Mouse (Mus musculus) heart, adult 9 months (tissue): ENCODE data around the gene Trpc3.
"Not testable (repeated sequence)": the region's sequence is repeated elsewhere in the genome, so short reads cannot be mapped to it uniquely, and the experiment has no call there.

Experiments used
- DNase-seq, 2 experiments: peaks; one replicate each; pipeline ENCODE4 v3.0.0; 2022; ENCODE audit warnings: low spot score in 2 of 2

Gene Trpc3

DNA sequence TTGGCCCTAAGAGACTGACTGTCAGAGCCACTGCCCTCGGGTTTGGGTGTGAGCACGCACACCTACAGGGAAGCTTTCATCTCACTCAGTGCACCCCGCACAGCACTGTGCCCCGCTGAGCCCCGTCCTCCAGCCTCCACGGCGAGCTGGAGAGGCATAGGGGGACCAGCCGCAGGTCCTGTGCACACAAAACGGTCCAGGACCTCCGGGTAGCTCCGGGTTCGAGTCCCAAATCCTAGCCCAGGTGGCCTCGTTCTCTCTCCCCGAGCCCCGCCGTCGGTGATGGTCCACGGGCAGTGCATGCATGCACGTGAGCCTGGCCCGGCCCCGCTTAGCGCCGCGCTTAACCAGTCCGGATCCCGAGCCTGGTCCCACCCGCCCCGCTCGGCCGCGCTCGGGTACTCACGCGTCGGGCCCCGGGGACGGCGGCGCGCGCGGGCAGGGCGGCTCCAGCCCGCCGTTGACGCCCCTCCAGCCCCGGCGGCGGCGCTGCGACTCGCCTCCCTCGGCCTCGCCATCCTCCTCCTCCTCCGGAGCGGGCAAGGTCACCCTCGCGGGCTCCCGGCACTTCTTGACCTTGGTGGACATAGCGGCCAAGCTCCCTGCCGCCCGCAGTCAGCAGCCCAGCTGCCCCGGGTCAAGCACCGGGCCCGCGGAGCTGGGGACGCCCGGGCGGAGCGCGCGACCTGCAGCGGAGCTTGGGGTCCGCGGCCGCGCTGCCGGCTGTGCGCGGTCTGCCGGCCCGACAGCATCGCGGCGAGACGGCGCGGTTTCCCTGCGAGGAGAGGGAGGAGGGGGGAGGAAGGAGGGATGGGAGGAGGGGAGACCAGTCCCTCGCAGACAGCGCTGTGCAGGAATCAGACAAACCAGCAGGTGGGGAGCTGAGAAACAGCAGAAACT is at the start of gene Trpc3:
Gene Trpc3 (minus strand): TSS at position 776 of the 900 bp plus-strand sequence.
- peak; percentile 8 to 14 for DNase-seq

DNA sequence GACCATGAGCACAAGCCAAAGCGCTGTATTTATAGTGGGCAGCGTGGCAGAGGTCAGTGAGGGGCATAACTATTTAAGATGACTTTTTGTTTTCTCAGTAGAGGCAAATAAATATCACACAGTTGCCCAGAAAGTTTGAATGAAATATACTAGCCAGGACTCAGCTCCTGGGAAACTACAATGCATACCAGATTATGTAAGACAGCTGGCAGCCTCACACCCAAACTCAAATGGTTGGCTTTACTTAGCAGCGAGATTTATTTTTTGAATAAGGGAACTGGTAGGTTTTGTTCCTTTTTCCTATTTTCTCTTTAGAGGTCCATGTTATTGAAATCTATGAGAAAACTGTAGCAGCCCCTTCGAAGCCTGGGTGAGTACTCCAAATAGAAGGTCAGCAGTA is 48.1 kb upstream of the Trpc3 start:
- DNase-seq = no peak

DNA sequence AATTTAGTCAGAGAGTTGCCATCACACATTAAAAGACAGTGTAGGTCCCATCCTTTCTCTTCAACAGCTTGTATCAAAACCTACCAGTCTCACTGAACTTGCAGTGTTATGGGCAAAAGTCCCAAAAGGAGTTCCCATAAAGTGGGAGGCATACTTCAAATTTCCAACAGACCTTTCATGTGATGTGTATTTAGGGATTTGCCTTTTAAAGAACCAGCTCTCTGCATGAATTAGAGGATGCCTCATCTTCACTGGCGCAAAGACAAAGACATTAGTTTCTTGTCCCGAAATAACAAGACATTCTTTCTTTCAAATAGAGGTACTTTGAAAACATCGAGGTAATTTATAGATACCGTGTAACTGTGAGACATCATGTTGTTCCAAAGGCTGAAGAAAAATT is 43.1 kb upstream of the Trpc3 start:
- DNase-seq = no peak

DNA sequence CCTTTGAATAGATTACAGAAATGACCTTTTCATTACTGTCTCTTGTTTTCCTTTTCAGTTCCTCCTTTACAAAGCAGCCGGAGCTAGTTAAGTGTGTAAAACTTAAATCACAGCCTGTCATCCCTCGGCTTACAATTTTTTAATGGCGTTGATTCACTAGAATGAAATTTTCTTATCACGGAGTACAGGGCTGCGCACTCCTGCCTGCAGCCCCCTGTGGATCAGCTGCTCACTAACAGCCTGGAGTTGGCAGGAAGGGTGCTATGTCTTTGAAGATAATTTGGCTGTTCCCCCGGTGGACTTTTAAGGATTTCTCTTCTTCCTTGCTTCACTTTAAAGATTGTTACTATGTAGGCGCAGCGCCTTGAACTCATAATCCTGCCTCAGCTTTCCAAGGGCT is 36.6 kb upstream of the Trpc3 start:
- no peak for DNase-seq

DNA sequence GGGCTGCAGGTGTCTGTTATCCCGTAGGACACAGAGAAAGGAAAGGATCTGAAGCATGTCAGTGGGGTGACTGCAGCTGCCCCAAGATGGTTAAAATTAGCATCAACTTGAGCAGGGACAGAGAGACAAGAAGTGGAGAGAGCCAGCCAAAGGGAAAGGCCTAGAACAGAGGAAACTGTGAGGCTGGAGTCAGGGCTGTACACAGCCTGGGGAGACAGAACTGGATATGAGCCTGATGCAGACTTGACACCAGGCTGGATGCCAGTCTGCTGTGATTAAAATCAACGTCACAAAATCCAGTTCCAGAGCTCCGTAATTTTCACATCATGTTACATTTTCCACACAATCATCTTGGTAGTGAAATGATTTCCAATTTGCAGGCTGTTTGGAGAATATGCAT is 31.9 kb upstream of the Trpc3 start:
- no peak for DNase-seq

DNA sequence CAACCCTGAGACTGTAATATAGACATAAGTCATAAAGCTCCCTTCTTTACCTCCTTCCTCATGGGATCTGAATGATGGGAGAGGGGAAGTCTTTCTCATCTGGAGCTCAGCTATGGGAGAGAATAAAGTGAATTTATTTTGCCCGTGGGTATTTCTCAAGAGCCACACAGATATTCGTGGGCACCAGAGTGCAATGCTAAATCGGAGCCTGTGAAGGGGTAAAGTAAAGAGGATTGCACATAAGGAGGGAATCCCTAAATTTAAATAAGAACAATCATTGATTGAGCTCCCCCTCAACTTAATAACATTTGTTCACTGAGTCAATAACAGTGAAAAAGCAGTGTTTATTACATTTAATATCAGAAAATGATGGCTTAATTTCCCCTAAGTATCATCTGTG is 19.6 kb upstream of the Trpc3 start:
- no peak for DNase-seq

DNA sequence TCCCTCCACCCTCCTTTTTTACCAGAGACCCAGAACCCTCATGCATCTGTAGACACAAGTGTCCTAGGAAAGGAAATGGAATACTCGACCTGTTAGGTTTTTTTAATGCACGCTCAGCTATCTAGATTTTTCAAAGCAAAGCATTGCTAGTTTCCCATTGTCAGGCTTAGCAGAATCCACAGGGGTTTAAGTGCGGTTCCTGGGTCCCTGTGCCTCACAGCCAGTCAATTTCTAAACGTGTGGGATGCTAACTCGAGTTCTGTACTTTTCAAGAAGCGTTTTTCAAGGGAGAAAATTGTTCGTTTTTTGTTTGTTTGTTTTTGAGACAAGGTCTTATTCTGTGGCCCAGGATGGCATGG is 304 bp upstream of the Trpc3 start:
- DNase-seq = no peak

GRCm38 (mm10) chr3:36688874-36689273 is 1.1 kb downstream of the Trpc3 start:
- peak; percentile 43 to 44 for DNase-seq

DNA sequence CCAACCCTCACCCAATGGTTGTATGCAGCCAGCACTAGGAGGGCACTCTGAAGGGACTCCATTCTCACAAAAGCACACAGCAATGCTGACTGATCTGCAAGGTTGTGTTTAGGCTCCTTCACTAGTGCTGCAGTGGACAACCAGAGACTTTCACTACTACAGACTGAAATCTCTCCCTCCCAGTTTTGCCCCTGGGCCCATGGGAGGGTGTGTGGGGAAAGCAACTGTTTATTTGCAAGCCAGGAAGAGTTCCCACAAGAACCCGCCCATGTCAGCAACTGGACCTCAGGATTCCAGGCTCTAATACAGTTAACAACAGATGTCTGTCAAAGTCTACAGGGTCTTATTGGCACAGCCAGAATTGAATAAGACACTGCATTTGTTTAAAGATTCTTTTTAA is 14.1 kb downstream of the Trpc3 start:
- peak in 1 of 2 experiments; percentile 8 for DNase-seq

- no peak for DNase-seq
Observed at GRCm38 (mm10) chr3:36667814-36668213, 22.2 kb downstream of the Trpc3 start.

DNA sequence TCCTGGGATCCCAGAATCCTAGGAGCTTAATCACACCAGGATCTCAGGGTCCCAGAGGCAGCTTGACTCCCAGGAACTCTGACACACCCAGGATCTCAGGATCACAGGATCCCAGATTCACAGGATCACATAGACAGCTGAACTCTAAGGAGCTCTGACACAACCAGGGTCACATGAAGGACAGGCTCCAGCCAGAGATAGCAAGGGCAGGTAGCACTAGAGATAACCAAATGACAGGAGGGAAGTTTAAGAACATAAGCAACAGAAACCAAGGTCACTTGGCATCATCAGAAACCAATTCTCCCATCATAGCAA is 44.8 kb downstream of the Trpc3 start:
- DNase-seq = not testable (repeated sequence)

- DNase-seq = no peak
Observed at GRCm38 (mm10) chr3:36644554-36645244, 45.3 kb downstream of the Trpc3 start.

GRCm38 (mm10) chr3:36643354-36643753 is 46.6 kb downstream of the Trpc3 start:
- DNase-seq = no peak

DNA sequence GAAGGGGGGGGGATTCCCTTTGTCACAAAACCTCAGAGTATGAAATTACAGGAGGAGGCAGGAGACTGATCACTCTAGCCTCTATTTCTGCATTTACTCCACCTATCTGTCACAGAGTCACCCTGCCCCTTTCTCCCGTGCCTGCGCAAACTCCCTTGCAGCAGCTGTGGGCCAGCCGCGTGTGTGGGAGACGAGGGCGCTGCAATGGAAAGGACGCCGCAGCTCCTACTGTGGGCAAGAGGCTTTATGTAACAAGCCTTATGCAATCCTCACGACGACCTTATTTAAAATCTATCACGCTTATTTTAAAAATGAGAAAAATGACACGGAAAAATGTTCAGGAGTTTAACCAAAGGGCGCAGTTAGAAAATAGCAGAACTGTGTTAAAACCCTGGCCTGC is 47.2 kb downstream of the Trpc3 start:
- no peak for DNase-seq

- DNase-seq = no peak
Observed at GRCm38 (mm10) chr3:36640787-36641186, 49.2 kb downstream of the Trpc3 start.

DNA sequence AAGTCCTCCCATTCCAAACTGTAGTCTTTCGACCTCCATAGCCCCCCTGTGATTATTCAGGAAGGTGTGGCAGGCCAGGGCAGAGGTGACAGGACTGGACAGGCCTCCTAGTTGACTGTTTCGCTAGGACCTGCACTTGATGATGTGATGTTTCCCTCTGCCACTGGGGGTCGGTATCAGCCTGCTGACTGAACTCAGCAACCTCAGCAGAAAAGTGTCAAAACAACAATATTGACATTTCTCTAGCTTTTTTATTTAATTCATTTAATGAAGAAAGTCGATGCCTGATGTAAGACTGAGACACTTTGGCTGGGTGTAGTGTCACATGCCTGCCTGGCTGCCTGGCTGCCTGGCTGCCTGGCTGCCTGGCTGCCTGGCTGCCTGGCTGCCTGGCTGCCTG is 54.5 kb downstream of the Trpc3 start:
- DNase-seq = no peak

DNA sequence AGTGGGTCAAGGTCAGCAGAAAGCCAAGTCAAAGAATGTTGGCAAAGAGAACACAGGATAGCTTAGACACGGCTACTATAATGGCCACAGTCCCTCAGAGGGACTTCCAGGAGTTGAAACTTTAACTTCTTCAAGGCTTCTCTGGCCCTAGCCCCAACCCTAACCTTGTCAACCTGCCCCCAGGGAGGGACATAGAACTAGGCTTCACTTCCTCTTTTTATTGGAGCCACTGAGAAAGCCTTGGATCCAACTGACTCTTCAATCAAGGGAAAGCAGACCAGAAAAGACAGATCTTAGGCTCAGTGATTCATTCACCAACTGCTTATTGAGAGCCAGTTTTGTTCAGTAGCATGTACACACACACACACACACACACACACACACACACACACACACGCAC is 63.2 kb downstream of the Trpc3 start:
- DNase-seq = no peak

- no peak for DNase-seq
Observed at GRCm38 (mm10) chr3:36618181-36618580, 71.8 kb downstream of the Trpc3 start.

- no peak for DNase-seq
Observed at GRCm38 (mm10) chr3:36613908-36614255, 76.1 kb downstream of the Trpc3 start.

DNA sequence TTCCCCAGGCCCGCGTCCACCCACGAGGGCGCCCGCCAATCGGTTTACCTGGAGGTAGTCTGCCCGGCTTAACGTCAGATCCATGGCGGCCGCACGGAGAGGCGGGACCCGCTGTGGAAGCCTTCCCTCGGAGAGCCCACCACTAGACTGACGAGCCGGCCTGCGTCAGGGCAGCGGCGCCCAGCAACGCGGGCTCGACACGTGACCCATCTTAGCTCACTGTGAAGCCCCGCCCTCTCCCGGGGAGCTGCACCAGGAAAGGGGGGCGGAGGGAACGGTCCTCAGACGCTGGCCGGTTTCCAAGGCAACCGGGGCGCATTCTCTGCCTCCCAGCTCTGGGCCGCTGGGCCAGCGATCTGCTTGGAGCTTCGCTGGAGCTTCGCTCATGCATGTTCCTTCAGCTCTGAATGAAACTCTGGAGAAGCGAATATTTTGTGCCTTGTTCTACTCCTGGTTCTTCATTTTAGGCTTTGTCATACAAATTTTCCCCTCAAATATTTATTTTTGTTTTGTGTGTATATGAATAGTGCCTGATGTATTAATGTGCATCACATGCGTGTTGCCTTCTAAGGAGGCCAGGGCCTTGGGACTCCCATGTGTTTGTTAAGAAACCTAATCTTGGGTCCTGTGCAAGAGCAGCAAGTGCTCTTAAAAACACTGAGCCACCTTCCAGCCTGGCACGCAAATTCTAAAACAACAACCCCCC is 76.6 kb downstream of the Trpc3 start, which contains the start of gene Bbs7:
Gene Bbs7 (minus strand): TSS at position 276 of the 706 bp plus-strand sequence.
- peak; percentile 88 to 90 for DNase-seq

GRCm38 (mm10) chr3:36612687-36613086 is 77.3 kb downstream of the Trpc3 start:
- DNase-seq = peak in 1 of 2 experiments; percentile 2

GRCm38 (mm10) chr3:36605894-36606783 is 83.8 kb downstream of the Trpc3 start:
- no peak for DNase-seq
